Comparison of ENCODE assay signal across 8 mouse cellular contexts in genomic region chr3:69257049-69257699, GRCm38 (mm10). TPM values are rescaled to one million over a fixed set of nuclear protein-coding genes. Genes with fewer than 3 reads are reported as not detected.
A peak's percentile ranks its signal among the peaks of the same experiment; 100 is the strongest.
DNase-seq lines count a peak whose midpoint lies in the region; ATAC-seq and TF ChIP-seq lines count a peak whose summit lies in the region.
"Had no signal": no experiment of that assay in that cellular context is flagged by ENCODE, and none has a peak within 500 bp of the region (broad histone marks: within the 10 kb centered on the region; RNA-seq: fewer than 3 reads in every experiment).

No protein-coding gene starts in this region.

- 13% methylated on average over 2 of the region's 2 CpGs for WGBS in midbrain, embryonic 11.5 days
- WGBS in midbrain, embryonic 10.5 days = 12% methylated on average over 2 of the region's 2 CpGs
- WGBS in liver, embryonic 14.5 days (ENCODE audit: insufficient replicate concordance) = 4% methylated on average over 2 of the region's 2 CpGs

- peak; percentile 42; the same call in 1 of the 2 replicates for ATAC-seq in midbrain, embryonic 11.5 days (ENCODE audit: low FRiP score)
- no peak for ATAC-seq in Patski
- ATAC-seq in liver, embryonic 14.5 days (ENCODE audit: insufficient read depth) = no peak

- peak; percentile 72 for TF ChIP-seq CTCF in Patski (IDR thresholded peaks at IDR 0.05)
- TF ChIP-seq CTCF in liver, embryonic 14.5 days (IDR thresholded peaks at IDR 0.05; ENCODE audit: low read depth) = peak; percentile 65

- CTCF ChIA-PET in Patski (lab: Charles Lee) = interaction anchor here (0.6 to 8.4 kb wide), 17 partner anchors 11 to 445 kb away, joined by 3 to 75 read pairs (median 4); no protein-coding TSS in a partner anchor

- H3K4me3 ChIP-seq in midbrain, embryonic 11.5 days (ENCODE audit: low read depth, low read length) = no peak overlapping the region
- H3K4me3 ChIP-seq in midbrain, embryonic 10.5 days = no peak overlapping the region
- no peak overlapping the region for H3K4me3 ChIP-seq in liver, embryonic 14.5 days (ENCODE audit: insufficient read depth in 1 of 2, low read depth in 2 of 2, low read length in 2 of 2)

- H3K4me1 ChIP-seq in midbrain, embryonic 11.5 days (ENCODE audit: control insufficient read depth, insufficient read depth, low read length) = no peaks in the 10 kb centered on the region
- H3K4me1 ChIP-seq in midbrain, embryonic 10.5 days = no peaks in the 10 kb centered on the region
- H3K4me1 ChIP-seq in liver, embryonic 14.5 days (replicated peaks; ENCODE audit: control insufficient read depth in 2 of 2, insufficient read depth in 2 of 2, low read length in 1 of 2) = no peaks in the 10 kb centered on the region

- H3K36me3 ChIP-seq in midbrain, embryonic 11.5 days (ENCODE audit: control insufficient read depth, insufficient read depth, low read length) = no peaks in the 10 kb centered on the region
- no peaks in the 10 kb centered on the region for H3K36me3 ChIP-seq in midbrain, embryonic 10.5 days
- H3K36me3 ChIP-seq in liver, embryonic 14.5 days (replicated peaks; ENCODE audit: control insufficient read depth, insufficient read depth, low read depth) = no peaks in the 10 kb centered on the region

- no peaks in the 10 kb centered on the region for H3K9me3 ChIP-seq in midbrain, embryonic 11.5 days (ENCODE audit: control insufficient read depth, low read length)
- H3K9me3 ChIP-seq in midbrain, embryonic 10.5 days (replicated peaks) = no peaks in the 10 kb centered on the region; the same call in 1 of the 2 replicates
- H3K9me3 ChIP-seq in liver, embryonic 14.5 days (ENCODE audit: control insufficient read depth, low read length) = no peaks in the 10 kb centered on the region

- H3K27ac ChIP-seq in midbrain, embryonic 11.5 days (ENCODE audit: low read depth, low read length) = no peak overlapping the region
- H3K27ac ChIP-seq in midbrain, embryonic 10.5 days (replicated peaks) = no peak overlapping the region
- H3K27ac ChIP-seq in liver, embryonic 14.5 days = no peak overlapping the region

- no peak for DNase-seq in midbrain, embryonic 11.5 days (ENCODE audit: low spot score, missing footprints)
- no peak for DNase-seq in midbrain, embryonic 10.5 days (ENCODE audit: low spot score)
- no peak for DNase-seq in Patski (ENCODE audit: low read depth, low spot score)
- peak; percentile 78 to 87 for DNase-seq in cerebellum, postnatal 10 days
- DNase-seq in heart, postnatal 14 days = peak; percentile 19 to 69
- DNase-seq in liver, embryonic 14.5 days (ENCODE audit: low read depth in 3 of 3, low spot score in 3 of 3) = peak; percentile 19 to 40 (median 22)
- DNase-seq in retina, postnatal 1 day = peak; percentile 79

- H3K4me2 ChIP-seq in midbrain, embryonic 11.5 days = no peak overlapping the region
- H3K4me2 ChIP-seq in liver, embryonic 14.5 days (ENCODE audit: low read depth) = no peak overlapping the region

- intact Hi-C loops in heart, postnatal 14 days (cut with DNase I) = loop anchor here (1.0 to 5.0 kb wide), 2 partner anchors 225 to 445 kb away; no protein-coding TSS in a partner anchor

- no peak overlapping the region for H3K9ac ChIP-seq in midbrain, embryonic 11.5 days (ENCODE audit: low read length)
- H3K9ac ChIP-seq in liver, embryonic 14.5 days (replicated peaks) = no peak overlapping the region

- in situ Hi-C loops in Patski (cut with MboI; ENCODE audit: low pct_unique_long_range_greater_than_20kb) = no loop called here

- no peaks in the 10 kb centered on the region for H3K27me3 ChIP-seq in midbrain, embryonic 11.5 days (ENCODE audit: control insufficient read depth, insufficient read depth, low read length)
- H3K27me3 ChIP-seq in midbrain, embryonic 10.5 days (ENCODE audit: low read depth, poor library complexity, severe bottlenecking) = no peaks in the 10 kb centered on the region
- no peaks in the 10 kb centered on the region for H3K27me3 ChIP-seq in Patski
- no peaks in the 10 kb centered on the region for H3K27me3 ChIP-seq in liver, embryonic 14.5 days (ENCODE audit: control insufficient read depth, insufficient read depth, low read length)

- TF ChIP-seq EP300 in liver, embryonic 14.5 days (IDR thresholded peaks at IDR 0.05; ENCODE audit: low read depth) = no peak

- POLR2A ChIA-PET in Patski (lab: Charles Lee) = no interaction called here

RNA-seq across cellular contexts. Expression of gene Arl14, which starts 35.0 kb away (rescaled TPM):
- not detected in 2 replicates for polyA plus RNA-seq in midbrain, embryonic 11.5 days (2014; fragmentation: Nextera tagmentation; extraction: Ambion mirVana)
- not detected in 2 replicates for polyA plus RNA-seq in midbrain, embryonic 10.5 days (2016; fragmentation: Nextera tagmentation; extraction: Ambion mirVana)
- not detected for polyA plus RNA-seq in Patski (2021)
- total RNA-seq in heart, postnatal 14 days (2021) = not detected
- polyA plus RNA-seq in liver, embryonic 14.5 days (2012; rRNA removed) = 0.03 TPM in 1 of 2 replicates, not detected in the other
- polyA plus RNA-seq in liver, embryonic 14.5 days (2014; fragmentation: Nextera tagmentation; extraction: Ambion mirVana) = not detected in 2 replicates
- polyA plus RNA-seq: heart, embryonic 14.5 days had no signal

RNA-seq across cellular contexts. Expression of gene Ppm1l, which starts 59.5 kb away (rescaled TPM):
- 16.3 and 17.0 TPM in 2 replicates for polyA plus RNA-seq in midbrain, embryonic 11.5 days (2014; fragmentation: Nextera tagmentation; extraction: Ambion mirVana)
- 14.8 and 15.6 TPM in 2 replicates for polyA plus RNA-seq in midbrain, embryonic 10.5 days (2016; fragmentation: Nextera tagmentation; extraction: Ambion mirVana)
- 21.9 TPM for polyA plus RNA-seq in Patski (2021)
- 10 to 100 TPM; 19.6 to 21.2 TPM for total RNA-seq in heart, postnatal 14 days (2021)
- 1.9 and 2.4 TPM in 2 replicates for polyA plus RNA-seq in liver, embryonic 14.5 days (2012; rRNA removed)
- polyA plus RNA-seq in liver, embryonic 14.5 days (2014; fragmentation: Nextera tagmentation; extraction: Ambion mirVana) = 3.7 and 5.6 TPM in 2 replicates

Comparison
In these comparisons a context has a peak if more than half of its experiments do, and no peak if none do; other contexts are left out.
1. DNase-seq: peak in cerebellum, postnatal 10 days (2 of 2), heart, postnatal 14 days (2 of 2), liver, embryonic 14.5 days (3 of 3) and retina, postnatal 1 day (single experiment); none in midbrain, embryonic 11.5 days (single experiment), midbrain, embryonic 10.5 days (single experiment) and Patski (single experiment).